Mouse (Mus musculus) cerebellum, adult (tissue): ENCODE results near the gene Slco4c1.

Experiments used
- ATAC-seq: cut with Nextera tagmentation; 2 replicates; pipeline ENCODE4 v1.9.2; 2017; ENCODE audit warnings: mild to moderate bottlenecking, moderate library complexity, mixed read lengths; ENCODE audit not compliant: insufficient number of reproducible peaks, low FRiP score, low TSS enrichment

The Slco4c1 gene

DNA sequence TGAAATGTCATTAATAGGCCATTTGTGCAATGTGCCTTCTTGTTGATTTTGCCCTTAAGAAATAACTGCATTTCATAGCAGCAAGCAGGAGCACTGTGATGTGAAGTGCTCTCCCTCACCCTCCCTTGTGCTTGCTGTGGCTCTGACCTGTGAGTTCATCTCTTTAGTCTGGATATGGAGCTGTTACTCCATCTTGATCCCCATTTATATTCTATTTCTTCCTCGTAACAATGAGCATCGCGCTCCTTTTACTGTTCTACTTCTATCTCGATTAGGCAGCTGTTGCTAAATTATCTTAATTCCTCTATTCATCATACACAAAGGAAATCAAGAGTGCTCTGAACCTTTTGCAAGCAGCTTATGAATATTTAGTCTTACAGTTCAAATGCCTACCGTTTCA, 98.3 kb downstream of the Slco4c1 start:
- ATAC-seq = no peak

DNA sequence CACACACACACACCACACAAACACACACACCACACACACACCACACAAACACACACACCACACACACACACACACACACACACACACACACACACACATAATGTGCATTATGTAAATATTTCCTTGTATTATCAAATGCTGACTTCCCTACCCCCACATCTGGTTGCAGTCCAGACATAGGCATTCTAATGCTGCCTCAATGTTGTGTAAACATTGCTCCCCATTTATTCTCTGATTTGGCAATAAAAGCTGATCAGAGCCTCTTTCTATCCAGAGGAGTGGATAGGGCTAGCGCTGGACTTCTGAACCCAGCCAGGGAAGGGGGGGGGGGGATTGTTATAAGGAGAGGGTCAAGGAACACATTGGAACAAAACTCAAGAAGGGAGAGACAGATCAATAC, 101.7 kb downstream of the Slco4c1 start:
- ATAC-seq = no peak

GRCm38 (mm10) chr1:96768264-96768663, 103.7 kb downstream of the Slco4c1 start:
- no peak for ATAC-seq

GRCm38 (mm10) chr1:96766535-96766934, 105.4 kb downstream of the Slco4c1 start:
- ATAC-seq = no peak
